Mouse (Mus musculus): Measurements from ENCODE around the gene Lrrc8a.

Lrrc8a gene

DNA sequence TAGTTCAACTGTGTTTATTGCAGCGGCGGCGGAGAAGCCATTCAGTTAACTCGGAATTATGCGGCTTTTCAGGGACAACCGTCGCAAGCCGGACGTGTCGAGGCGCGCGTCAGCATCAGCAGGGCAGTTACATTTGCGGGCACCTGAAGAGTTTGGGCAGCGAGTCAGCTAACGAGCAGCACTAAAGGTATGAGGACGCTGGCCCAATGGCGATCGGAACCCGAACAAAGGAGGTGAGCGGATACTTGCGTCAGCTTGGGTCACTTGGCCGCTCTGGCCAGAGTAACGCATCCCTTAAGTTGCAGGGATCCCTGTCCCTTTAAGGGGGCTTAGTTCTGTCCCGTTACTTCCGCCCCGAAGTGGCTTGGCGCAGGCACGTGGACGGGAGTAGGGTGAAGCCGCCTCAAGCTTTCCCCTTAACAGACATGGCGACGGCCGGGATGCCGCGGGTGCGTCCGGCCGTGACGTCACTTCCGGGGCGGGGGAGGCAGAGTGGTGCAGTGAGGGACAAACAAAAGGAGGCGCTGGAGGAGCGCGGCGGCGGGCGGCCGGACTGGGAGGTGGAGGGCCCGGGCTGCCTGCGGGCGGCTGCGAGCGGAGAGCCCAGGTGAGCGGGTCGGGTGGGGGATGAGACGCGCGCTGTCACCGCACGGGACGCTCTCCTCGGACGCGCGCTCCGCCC is at the start of gene Lrrc8a:
Gene Lrrc8a (plus strand): TSS at position 517 of the 682 bp plus-strand sequence.
- peak; percentile 100 for DNase-seq (ENCODE audit: low spot score in 2 of 2)

DNA sequence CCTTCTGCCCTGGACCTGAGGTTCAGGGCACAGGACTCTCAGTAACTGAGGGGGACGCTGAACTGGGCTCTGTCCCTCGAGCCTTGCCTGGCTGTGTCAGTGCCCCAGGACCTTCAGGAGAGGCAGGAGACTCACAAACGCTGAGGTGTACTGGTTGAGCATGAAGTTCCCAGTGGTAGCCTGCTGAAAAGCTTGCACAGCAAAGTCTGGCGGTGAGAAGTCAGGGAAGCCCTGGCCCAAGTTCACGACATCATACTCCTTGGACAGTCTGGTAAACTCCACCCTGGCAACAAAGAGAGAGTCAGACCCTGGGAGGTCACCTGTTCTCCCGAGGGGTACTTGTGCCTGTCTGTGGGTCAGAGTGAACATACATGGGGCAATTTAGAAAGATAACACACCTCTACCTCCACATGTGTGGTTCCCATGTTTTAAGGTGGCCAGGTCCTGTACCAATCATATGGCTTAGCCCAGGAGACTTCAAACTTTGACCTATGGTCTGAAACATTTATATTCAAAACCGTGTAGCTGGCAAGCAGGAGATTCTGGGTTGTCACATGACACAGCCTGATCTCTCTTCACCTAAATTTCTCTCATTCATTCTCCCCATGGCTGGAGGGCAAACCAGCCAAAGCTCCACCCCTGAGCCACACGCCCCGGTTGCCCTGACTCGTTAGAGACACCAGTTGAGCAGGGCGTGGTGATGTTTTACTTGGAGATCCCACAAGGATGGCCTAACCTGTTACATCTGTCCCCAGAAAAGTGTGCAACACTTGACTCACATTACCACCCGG is 45.5 kb upstream of the Lrrc8a start:
- DNase-seq (ENCODE audit: low spot score in 2 of 2) = no peak

DNA sequence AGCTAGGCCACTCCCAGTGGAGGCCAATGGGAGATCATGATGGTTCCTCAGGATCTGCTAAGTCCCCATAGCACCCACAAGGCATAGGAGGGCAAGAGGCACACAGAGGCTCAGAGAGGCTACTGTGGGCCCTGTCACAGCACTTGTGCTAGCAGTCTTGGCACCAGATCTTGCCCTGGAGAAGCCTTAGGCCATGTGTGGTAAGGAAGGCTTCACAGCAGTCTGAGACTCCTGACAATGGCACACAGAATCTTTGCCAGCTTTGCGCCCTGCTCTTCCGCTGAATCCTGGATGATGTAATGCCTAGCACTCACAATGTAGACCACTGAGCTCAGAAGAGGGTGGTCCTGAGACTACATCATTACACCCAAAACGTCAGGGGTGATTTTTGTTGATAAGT is 42.9 kb upstream of the Lrrc8a start:
- no peak for DNase-seq (ENCODE audit: low spot score in 2 of 2)

DNA sequence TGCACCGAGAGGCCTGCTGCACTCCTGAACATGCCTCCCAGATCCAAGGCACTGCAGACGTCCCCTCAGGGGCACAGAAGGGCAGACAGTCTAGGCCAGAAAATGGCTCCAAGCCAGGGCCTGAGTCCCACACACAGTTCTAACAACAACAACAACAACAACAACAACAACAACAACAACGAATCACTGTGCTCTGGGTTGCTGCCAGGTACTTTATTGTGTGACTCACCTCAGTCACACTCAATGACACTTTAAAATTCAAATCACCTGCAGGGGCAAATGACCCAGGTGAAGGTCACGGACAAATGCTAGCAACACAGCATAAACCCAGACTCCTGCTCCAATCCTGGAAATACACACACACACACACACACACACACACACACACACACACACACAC is 39.5 kb upstream of the Lrrc8a start:
- DNase-seq (ENCODE audit: low spot score in 2 of 2) = no peak

DNA sequence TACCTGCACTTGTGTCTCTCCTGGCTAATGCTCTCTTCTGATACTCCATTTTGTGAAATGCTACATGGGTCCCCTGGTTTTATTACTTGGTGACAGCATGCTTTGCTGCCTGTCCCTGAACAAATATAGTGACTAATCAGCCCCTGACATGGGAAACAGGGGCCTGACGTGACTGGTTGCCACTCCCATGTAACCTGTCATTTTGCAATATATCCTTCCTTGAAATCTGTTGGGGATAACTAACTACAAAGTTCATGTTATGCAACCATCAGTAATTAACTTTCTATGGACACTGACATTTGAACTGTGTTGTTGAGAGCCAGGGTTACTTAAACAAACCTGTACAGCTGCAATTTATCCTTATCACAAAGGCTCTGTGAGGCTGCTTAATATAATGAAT is 37.5 kb upstream of the Lrrc8a start:
- no peak for DNase-seq (ENCODE audit: low spot score in 2 of 2)

DNA sequence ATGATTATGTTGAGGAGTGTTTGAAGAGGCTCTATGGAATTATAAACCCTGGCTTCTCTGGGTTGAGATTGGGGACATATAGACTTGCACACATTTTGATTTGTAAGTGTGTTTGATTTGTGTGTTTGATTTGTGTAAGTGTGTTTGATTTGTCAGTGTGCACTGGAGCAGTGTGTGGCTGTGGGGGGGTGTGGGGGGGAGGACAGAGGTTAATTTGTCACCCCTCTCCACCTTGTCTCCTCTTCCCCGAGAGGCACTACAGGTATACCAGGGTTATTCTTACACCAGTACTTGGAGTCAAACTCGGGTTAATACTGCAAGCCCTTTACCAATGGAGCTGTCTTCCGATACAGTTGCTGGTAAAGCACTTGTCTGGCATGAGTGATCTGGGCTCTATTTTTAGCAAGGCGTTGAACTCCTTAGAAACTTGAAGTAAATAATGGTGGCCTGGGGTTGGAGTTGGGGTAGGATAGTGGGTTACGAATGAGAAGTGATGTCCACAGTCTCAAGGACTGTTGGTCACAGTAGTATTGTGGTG is 37.1 kb upstream of the Lrrc8a start:
- no peak for DNase-seq (ENCODE audit: low spot score in 2 of 2)

DNA sequence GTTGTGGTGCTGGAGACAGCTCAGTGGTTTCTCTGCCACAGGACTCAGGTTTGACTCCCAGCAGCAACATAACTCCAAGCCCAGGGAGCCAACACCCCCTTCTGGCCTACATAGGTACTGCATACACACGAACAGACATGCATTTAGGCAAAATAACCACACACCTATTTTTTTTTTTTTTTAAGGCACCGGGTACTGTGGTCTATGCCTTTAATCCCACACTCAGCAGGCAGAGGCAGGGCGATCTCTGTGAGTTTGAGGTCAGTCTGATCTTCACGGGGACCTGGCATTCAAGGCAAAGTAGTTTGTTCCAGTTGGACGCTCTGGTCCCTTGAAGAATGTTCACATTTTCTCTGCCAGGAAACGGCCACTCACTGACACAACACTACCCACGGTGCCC is 34.1 kb upstream of the Lrrc8a start:
- DNase-seq (ENCODE audit: low spot score in 2 of 2) = no peak

DNA sequence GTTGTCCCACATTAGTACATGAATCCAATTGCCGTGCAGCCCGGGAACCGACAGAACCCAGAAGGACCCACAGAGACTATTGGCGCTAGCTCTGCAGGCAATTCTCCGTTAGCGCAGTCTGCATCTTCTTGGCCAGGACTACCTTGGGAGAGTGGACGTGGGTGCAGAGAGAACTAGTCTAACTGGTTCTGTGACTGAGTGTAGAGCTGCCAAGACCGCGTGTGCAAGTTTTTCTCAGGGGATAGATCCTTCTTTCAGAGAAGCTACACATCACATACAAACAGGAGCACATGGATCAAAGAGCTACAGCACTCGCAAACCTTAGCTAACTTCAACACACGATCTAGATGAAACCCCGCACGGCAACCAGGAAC is 32.3 kb upstream of the Lrrc8a start:
- DNase-seq (ENCODE audit: low spot score in 2 of 2) = no peak

DNA sequence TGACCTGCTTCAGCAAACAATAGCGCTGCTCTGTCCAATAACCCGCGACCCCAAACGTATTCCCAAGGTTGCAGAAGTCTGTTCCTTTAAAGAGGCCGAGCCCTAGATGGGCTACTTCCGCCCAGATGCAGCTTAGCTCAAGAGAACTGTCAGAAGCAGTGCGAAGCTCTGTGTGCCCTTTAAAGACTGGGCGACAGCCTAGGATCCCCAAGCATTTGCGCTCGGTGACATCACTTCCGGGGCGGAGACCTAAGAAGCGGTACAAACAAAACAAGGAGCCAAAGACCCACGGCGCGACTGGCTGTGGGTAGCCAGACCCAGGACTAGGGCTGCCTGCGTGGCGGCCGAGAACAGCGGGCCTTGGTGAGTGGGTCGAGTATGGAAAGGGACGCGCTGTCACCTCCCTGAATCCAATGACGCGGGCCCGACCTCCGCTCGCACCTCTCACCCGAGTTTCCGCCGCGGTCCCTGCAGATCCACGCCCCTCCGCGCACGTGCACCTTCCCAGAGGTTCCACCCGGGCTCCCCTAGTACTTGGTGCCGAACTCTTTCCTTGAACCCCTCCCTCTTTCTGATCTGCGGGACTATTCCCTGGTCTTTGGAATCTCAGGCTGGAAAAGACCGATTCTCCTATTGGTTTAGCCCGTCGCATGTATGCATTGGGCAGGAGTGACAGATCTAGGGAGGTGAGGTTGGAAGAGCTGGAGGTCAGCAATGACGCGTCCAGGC is 31.7 kb upstream of the Lrrc8a start, which contains the start of gene Kyat1:
Gene Kyat1 (minus strand): TSS at position 219 of the 729 bp plus-strand sequence.
- DNase-seq (ENCODE audit: low spot score in 2 of 2) = peak; percentile 82 to 91

DNA sequence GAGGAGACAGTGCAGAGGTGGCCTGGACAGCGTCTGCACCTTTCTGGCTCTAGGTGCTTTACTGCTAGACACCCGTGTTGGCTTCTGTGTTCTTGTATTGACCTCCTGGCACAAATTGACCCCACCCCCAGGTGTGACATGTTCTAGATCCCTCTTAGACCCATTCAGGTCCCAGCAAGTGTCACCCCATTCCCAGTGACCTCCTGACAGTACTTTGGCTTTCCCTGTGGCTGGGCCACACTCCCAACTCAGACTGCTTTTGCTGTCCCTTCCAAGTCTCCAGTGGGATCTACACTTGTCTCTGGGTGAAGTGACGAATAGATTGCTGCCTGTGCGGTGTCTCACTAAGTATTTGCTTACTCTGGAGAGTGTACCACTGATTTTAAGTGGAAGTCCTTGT is 30.1 kb upstream of the Lrrc8a start:
- DNase-seq (ENCODE audit: low spot score in 2 of 2) = no peak

DNA sequence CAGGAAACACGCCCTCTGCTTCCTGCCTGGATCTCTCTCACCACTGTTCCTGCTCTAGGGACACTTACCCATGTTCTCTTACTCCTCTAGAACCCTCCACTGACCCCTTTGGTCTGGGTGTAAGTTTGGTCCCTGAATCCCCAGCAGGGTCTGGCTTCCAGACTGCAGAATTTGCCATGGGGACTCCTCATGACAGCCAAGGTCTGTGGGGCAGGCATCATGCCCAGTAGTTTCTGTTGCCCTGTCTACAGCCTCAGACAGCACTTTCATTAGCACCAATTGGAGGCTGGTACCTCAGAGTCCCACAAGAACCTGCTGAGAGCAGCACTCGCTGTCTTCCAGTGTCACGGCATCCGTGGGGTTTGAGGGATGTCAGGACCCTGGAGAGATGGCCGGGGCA is 29.6 kb upstream of the Lrrc8a start:
- no peak for DNase-seq (ENCODE audit: low spot score in 2 of 2)

DNA sequence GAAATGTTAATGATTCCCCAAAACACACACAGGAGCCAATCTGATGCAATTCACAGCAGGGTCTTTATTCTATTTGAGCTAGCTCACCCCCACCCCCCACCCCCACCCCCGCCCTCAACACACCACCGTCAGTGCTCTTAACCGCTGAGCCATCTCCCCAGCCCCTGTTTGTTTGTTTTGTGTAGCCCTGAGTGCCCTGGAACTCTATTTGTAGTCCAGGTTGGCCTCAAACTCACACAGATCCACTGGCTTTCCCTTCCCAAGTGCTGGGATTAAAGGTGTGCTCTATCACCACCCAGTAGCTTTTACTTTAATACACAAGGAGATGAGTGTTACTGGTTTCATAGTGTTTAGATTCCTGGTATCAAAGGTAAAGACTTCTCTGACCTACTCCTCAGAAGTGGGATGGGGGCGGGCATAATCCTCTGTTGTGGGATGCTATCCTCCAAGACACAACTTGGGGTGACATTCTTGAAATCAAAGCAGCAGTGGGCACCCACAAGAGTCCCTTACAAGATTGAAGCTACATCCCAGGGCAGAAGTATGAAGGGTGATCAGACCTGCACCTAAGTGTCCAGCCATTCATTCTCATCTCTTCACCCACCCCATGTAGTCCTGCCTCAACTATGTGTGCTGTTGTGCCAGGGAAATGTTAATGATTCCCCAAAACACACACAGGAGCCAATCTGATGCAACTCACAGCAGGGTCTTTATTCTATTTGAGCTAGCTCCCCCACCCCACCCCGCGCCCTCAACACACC is 25.9 kb upstream of the Lrrc8a start:
- no peak for DNase-seq (ENCODE audit: low spot score in 2 of 2)

DNA sequence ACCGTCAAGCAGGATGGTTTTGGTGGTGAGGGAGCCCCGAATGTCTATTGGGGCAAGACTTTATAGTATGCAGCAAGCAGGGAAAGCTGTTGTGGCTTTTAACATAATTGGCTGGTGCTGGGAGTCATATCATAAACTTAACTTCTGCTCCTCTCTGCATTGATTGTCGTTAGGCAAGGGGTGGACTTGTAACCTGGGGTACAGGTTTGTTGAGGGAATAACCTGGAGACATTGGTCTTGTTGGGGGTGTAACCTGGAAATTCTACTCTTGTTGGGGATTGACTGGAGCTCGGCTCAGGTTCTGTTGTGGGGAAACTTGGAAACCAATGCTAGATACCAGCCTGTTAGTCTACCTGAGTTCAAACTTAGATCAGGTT is 25.4 kb upstream of the Lrrc8a start:
- DNase-seq (ENCODE audit: low spot score in 2 of 2) = no peak

DNA sequence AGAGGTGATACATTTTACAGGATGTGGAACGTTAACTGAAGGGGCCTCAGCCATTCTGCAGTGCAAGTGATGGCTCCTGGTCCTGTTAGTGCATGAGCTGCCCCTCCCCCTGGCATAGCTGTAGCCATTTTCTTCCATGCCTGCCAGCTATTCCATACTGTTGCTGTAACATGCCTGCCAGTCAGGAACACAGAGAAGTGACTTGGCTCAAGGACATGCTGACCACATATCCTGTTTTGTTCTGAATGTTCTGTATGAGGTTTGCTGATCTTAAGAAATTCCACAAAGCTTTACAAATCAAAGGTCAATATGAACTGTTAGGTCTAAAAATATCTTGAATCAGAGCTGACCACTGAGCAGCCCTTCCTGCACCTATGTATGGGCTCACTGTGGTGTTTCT is 24.6 kb upstream of the Lrrc8a start:
- no peak for DNase-seq (ENCODE audit: low spot score in 2 of 2)

DNA sequence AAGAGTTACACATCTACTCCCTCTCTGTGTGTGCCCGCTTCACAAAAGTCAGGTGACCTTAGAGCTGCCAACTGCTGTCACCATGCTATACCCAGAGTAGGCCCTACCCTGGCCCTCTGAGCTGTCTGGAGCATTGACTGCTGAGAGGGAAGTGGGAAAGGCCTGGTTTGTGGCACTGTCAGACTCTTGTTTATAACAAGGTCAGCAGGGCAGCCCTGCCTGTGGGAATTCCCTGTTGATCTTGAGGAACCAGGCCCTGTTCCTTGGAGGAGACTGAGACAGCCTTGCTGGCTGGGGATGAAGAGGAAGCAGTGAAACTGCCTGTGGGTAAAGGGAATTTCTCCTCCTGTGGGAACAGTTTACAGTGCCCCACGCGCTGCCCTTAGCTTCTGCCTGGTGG is 22.8 kb upstream of the Lrrc8a start:
- no peak for DNase-seq (ENCODE audit: low spot score in 2 of 2)

DNA sequence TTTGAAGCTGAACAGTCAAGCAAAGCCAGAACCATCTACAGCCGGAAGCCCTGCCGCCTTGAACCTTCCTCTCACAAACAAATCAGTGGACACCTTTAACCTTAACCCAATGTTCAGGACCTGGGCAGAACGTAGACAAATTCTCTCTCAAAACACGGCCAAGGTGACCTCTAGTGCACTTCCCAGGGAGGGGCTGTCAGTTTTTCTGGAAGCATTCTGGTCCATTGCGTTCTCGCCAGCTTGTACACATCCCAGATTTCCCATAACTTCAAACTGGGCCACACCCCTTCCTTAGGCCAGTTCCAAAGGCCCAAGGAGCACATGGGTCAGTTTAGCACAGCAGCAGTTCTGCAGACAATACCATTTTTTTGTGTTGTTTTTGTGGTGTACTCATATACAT is 22.0 kb upstream of the Lrrc8a start:
- no peak for DNase-seq (ENCODE audit: low spot score in 2 of 2)

DNA sequence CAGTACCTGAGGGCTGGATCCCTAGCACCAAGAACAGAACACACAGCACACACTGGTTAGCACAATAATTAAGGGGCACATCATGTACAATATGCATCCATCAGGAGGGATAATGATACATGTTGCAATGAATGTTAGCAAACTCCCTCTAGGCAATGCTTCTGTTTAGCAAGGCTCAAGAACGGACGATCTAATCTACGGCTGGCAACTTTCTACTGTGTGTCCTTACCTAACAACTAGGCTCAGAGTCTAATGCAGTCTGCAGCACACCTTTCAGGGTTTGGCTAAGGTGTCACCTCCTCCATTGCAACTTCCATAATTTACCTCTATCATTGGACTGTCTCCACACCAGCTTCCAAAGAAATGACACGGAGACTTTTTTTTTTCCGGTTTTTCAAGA is 21.2 kb upstream of the Lrrc8a start:
- DNase-seq (ENCODE audit: low spot score in 2 of 2) = no peak

DNA sequence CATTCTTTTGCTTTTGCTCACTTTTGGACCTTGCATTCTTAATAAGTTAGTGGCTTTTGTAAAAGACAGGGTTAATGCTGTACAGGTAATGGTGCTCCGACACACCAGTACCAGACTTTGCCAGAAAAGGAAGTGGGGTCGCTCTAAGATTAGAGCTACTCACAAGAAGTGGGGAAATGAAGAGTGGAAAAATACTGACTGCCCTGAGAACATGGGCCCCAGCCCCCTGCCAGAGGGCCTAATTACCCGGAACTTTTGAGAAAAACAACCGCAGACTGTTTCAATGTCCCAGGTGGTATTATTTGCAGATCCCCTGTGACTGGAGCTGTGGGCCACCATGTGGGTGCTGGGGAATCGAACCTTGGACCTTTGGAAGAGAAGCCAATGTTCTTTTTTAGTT is 1.9 kb upstream of the Lrrc8a start:
- DNase-seq (ENCODE audit: low spot score in 2 of 2) = no peak

DNA sequence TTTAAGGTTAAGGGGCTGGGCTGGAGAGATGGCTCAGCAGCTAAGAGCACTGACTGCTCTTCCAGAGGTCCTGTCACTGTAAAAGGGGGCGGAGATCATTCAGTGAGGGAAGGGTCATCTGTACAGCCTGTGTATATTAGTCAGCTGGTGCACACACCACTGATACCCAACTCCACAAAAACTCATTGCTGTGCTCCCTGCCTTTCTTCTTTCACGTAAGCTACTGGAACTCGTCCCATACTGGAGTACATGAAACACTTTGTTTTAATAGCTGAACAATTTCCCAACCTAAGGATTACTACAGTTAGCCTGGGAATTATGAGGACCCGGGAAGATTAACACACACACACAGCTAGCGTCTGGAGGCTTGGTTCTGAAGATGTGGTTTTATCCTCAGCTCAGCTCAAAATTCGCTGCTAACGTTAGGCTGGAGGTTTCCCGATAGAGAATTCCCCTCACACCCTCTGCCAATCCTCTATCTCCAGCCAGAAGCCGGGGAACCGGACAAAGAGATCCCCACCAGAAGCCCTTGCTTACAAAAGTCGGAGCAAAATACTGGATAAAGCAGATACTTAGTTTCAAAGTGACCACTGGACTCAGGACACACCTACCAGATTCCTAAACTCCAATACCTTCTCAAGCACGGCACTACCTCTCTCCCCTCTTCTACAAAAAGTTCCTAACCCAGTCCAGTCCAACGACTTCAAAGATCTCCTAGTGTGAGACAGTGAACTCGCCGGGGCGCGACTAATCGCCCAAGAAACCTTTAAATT is 903 bp upstream of the Lrrc8a start:
- DNase-seq (ENCODE audit: low spot score in 2 of 2) = no peak

DNA sequence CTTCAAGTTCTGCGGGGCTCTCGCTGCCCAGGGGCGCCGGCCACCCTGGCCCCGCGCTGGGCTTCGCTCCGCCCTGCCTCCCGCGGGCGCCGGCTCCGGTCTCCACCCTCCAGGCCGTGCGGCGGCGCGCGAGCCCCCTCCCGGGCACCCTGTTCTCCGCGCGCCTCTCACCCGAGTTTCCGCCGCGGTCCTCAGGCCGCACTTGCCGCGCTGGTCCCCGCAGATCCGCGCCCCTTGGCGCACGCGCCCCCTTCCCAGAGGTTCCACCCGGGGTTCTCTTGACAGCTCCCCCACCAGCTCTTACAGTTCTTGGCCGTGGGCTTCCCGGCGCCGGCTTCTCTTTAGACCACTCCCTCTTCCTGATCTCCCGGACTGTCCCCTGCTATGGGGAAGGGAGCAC is 366 bp downstream of the Lrrc8a start:
- peak; percentile 68 to 73 for DNase-seq (ENCODE audit: low spot score in 2 of 2)

DNA sequence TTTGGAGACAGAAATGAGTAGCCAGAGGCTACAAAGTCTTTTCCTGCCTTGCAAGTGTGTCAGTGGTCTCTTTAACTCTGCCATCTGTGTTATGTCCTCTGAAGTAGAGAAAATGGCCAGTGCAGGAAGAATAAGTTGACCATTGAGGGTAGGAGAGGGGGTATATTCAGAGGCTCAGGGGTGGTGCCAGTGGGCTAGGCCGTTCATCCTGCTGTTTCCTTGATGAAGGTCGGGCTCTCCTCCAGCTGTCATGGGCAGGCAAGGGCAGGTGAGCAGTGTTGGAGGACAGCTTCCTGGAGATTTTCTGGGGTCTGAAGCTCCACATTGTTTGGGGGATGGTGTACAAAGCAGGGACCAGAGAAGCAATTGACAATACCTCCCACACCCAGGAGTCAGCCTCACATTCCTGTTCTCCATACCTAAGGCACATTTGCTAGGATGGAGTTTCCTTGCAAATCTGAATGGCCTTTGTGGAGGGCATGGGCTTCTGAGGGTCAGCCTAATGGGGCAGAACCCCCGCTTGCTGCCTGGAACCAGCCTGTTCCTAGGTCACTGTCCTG is 1.5 kb downstream of the Lrrc8a start:
- no peak for DNase-seq (ENCODE audit: low spot score in 2 of 2)

Measured in urinary bladder, postnatal 4 days (tissue).